Mouse (Mus musculus): ENCODE results near the gene Nrxn1. TPM values are rescaled to one million over a fixed set of nuclear protein-coding genes. Genes with fewer than 3 reads are reported as not detected.

Nrxn1 gene
- polyA plus RNA-seq, 1 experiment from 2014 or later = 12.2 TPM

- no peaks in the 10 kb centered on the region for H3K9me3 ChIP-seq
- no peaks in the 10 kb centered on the region for H3K4me1 ChIP-seq
- no peak overlapping the region for H3K27ac ChIP-seq
- no peak overlapping the region for H3K9ac ChIP-seq
- H3K36me3 ChIP-seq = no peaks in the 10 kb centered on the region
- H3K27me3 ChIP-seq = no peaks in the 10 kb centered on the region
- H3K4me2 ChIP-seq (replicated peaks) = no peak overlapping the region
- ATAC-seq (ENCODE audit: low FRiP score, low read depth) = no peak
- no peak overlapping the region for H3K4me3 ChIP-seq
- 70% methylated on average over 2 of the region's 2 CpGs for WGBS
Measured at GRCm38 (mm10) chr17:90435371-90435770, 657.5 kb downstream of the Nrxn1 start.

GRCm38 (mm10) chr17:90430211-90430610 is 662.7 kb downstream of the Nrxn1 start:
- Histone ChIP-seq H3K4me3 (no peak overlapping the region), H3K4me2 (replicated peaks) (no peak overlapping the region), H3K9ac (no peak overlapping the region), H3K27me3 (no peaks in the 10 kb centered on the region), H3K9me3 (no peaks in the 10 kb centered on the region), H3K4me1 (no peaks in the 10 kb centered on the region), H3K27ac (no peak overlapping the region), H3K36me3 (no peaks in the 10 kb centered on the region)
- 87% methylated on average over 1 of the region's 1 CpGs for WGBS
- no peak for ATAC-seq (ENCODE audit: low FRiP score, low read depth)

GRCm38 (mm10) chr17:90425974-90426373 is 666.9 kb downstream of the Nrxn1 start:
- no peak overlapping the region for H3K4me3 ChIP-seq
- H3K36me3 ChIP-seq = no peaks in the 10 kb centered on the region
- no peaks in the 10 kb centered on the region for H3K9me3 ChIP-seq
- no peaks in the 10 kb centered on the region for H3K4me1 ChIP-seq
- H3K27ac ChIP-seq = no peak overlapping the region
- WGBS = 86% methylated on average over 3 of the region's 3 CpGs
- ATAC-seq (ENCODE audit: low FRiP score, low read depth) = no peak
- no peak overlapping the region for H3K4me2 ChIP-seq (replicated peaks)
- no peaks in the 10 kb centered on the region for H3K27me3 ChIP-seq
- H3K9ac ChIP-seq = no peak overlapping the region

- no peak for ATAC-seq (ENCODE audit: low FRiP score, low read depth)
- Histone ChIP-seq H3K4me1 (no peaks in the 10 kb centered on the region), H3K27ac (no peak overlapping the region), H3K27me3 (no peaks in the 10 kb centered on the region), H3K9ac (no peak overlapping the region), H3K4me3 (no peak overlapping the region), H3K36me3 (no peaks in the 10 kb centered on the region), H3K4me2 (replicated peaks) (no peak overlapping the region), H3K9me3 (no peaks in the 10 kb centered on the region)
- 83% methylated on average over 3 of the region's 3 CpGs for WGBS
Measured at GRCm38 (mm10) chr17:90422591-90422990, 670.3 kb downstream of the Nrxn1 start.

GRCm38 (mm10) chr17:90420757-90421156 is 672.1 kb downstream of the Nrxn1 start:
- no peak overlapping the region for H3K4me3 ChIP-seq
- H3K27ac ChIP-seq = no peak overlapping the region
- no peak for ATAC-seq (ENCODE audit: low FRiP score, low read depth)

GRCm38 (mm10) chr17:90419615-90420014 is 673.3 kb downstream of the Nrxn1 start:
- no peak for ATAC-seq (ENCODE audit: low FRiP score, low read depth)
- 83% methylated on average over 1 of the region's 1 CpGs for WGBS

More at GRCm38 (mm10) chr17:90420757-90421156, 672.1 kb downstream of the Nrxn1 start:
- WGBS = 92% methylated on average over 2 of the region's 2 CpGs
- H3K4me1 ChIP-seq = no peaks in the 10 kb centered on the region
- no peaks in the 10 kb centered on the region for H3K27me3 ChIP-seq
- no peaks in the 10 kb centered on the region for H3K36me3 ChIP-seq
- no peak overlapping the region for H3K9ac ChIP-seq
- H3K4me2 ChIP-seq (replicated peaks) = no peak overlapping the region
- H3K9me3 ChIP-seq = no peaks in the 10 kb centered on the region

GRCm38 (mm10) chr17:90396357-90396756 is 696.5 kb downstream of the Nrxn1 start:
- Histone ChIP-seq H3K9me3 (no peaks in the 10 kb centered on the region), H3K27ac (no peak overlapping the region), H3K4me1 (no peaks in the 10 kb centered on the region; the same call in 1 of the 2 replicates), H3K9ac (no peak overlapping the region), H3K27me3 (no peaks in the 10 kb centered on the region), H3K4me2 (replicated peaks) (no peak overlapping the region), H3K36me3 (no peaks in the 10 kb centered on the region), H3K4me3 (no peak overlapping the region)
- no peak for ATAC-seq (ENCODE audit: low FRiP score, low read depth)

More at GRCm38 (mm10) chr17:90419615-90420014, 673.3 kb downstream of the Nrxn1 start:
- H3K9ac ChIP-seq = no peak overlapping the region
- no peak overlapping the region for H3K4me2 ChIP-seq (replicated peaks)
- no peaks in the 10 kb centered on the region for H3K9me3 ChIP-seq
- no peak overlapping the region for H3K4me3 ChIP-seq
- no peak overlapping the region for H3K27ac ChIP-seq
- H3K4me1 ChIP-seq = no peaks in the 10 kb centered on the region
- no peaks in the 10 kb centered on the region for H3K36me3 ChIP-seq
- H3K27me3 ChIP-seq = no peaks in the 10 kb centered on the region

GRCm38 (mm10) chr17:90394606-90395005 is 698.3 kb downstream of the Nrxn1 start:
- Histone ChIP-seq H3K27ac (no peak overlapping the region), H3K4me2 (replicated peaks) (no peak overlapping the region), H3K4me1 (peaks cover 12% of the 10 kb centered on the region), H3K36me3 (no peaks in the 10 kb centered on the region), H3K27me3 (no peaks in the 10 kb centered on the region), H3K4me3 (no peak overlapping the region), H3K9me3 (no peaks in the 10 kb centered on the region), H3K9ac (no peak overlapping the region)
- WGBS = 92% methylated on average over 6 of the region's 6 CpGs
- ATAC-seq (ENCODE audit: low FRiP score, low read depth) = no peak

- Histone ChIP-seq H3K27ac (no peak overlapping the region), H3K4me3 (no peak overlapping the region), H3K9me3 (no peaks in the 10 kb centered on the region), H3K9ac (no peak overlapping the region), H3K36me3 (no peaks in the 10 kb centered on the region), H3K27me3 (no peaks in the 10 kb centered on the region), H3K4me2 (replicated peaks) (no peak overlapping the region), H3K4me1 (peaks cover 12% of the 10 kb centered on the region)
- 96% methylated on average over 1 of the region's 1 CpGs for WGBS
- ATAC-seq (ENCODE audit: low FRiP score, low read depth) = no peak
Measured at GRCm38 (mm10) chr17:90392751-90393150, 700.1 kb downstream of the Nrxn1 start.

GRCm38 (mm10) chr17:90390316-90391212 is 702.3 kb downstream of the Nrxn1 start:
- H3K4me3 ChIP-seq = no peak overlapping the region
- H3K27me3 ChIP-seq = no peaks in the 10 kb centered on the region
- no peak overlapping the region for H3K9ac ChIP-seq
- H3K4me2 ChIP-seq (replicated peaks) = 0 out of 2 replicates have a peak overlapping the region, but pooled peaks have one; percentile 16
- 0 out of 2 replicates have a peak, but pooled peaks have one; percentile 67 for ATAC-seq (ENCODE audit: low FRiP score, low read depth)
- no peaks in the 10 kb centered on the region for H3K9me3 ChIP-seq
- 35% methylated on average over 7 of the region's 7 CpGs for WGBS
- H3K4me1 ChIP-seq = peaks cover 12% of the 10 kb centered on the region
- H3K27ac ChIP-seq = no peak overlapping the region
- H3K36me3 ChIP-seq = no peaks in the 10 kb centered on the region

- Histone ChIP-seq H3K9me3 (no peaks in the 10 kb centered on the region), H3K36me3 (no peaks in the 10 kb centered on the region), H3K27ac (no peak overlapping the region), H3K4me3 (no peak overlapping the region), H3K4me2 (replicated peaks) (no peak overlapping the region), H3K4me1 (no peaks in the 10 kb centered on the region), H3K9ac (no peak overlapping the region), H3K27me3 (no peaks in the 10 kb centered on the region)
- ATAC-seq (ENCODE audit: low FRiP score, low read depth) = no peak
- WGBS = 70% methylated on average over 2 of the region's 2 CpGs
Measured at GRCm38 (mm10) chr17:90384856-90385255, 708.0 kb downstream of the Nrxn1 start.

GRCm38 (mm10) chr17:90382496-90383443 is 710.1 kb downstream of the Nrxn1 start:
- Histone ChIP-seq H3K4me2 (replicated peaks) (no peak overlapping the region), H3K9ac (no peak overlapping the region), H3K4me1 (no peaks in the 10 kb centered on the region), H3K9me3 (no peaks in the 10 kb centered on the region), H3K27ac (no peak overlapping the region), H3K4me3 (no peak overlapping the region), H3K36me3 (no peaks in the 10 kb centered on the region), H3K27me3 (no peaks in the 10 kb centered on the region)
- 60% methylated on average over 5 of the region's 5 CpGs for WGBS
- ATAC-seq (ENCODE audit: low FRiP score, low read depth) = no peak
